Mouse (Mus musculus): ENCODE results near the gene Kat8. TPM values are rescaled to one million over a fixed set of nuclear protein-coding genes. Genes with fewer than 3 reads are reported as not detected.

The Kat8 gene
- total RNA-seq, 2 experiments from 2014 or later: 25.8 to 28.2 TPM

Other genes starting within 250 kb of the Kat8 start
- gene Bcl7c, start 203.6 kb upstream of the Kat8 start, total RNA-seq (2021): 10 to 100 TPM; 38.6 TPM
- 1 to 10 TPM; 4.3 to 5.3 TPM for gene Ctf1, start 199.8 kb upstream of the Kat8 start, total RNA-seq (2021)
- not detected for gene Ctf2, start 180.3 kb upstream of the Kat8 start, total RNA-seq (2021)
- gene Fbxl19, start 168.0 kb upstream of the Kat8 start, total RNA-seq (2021): 10 to 100 TPM; 86.8 to 92.2 TPM
- 10 to 100 TPM; 18.5 to 19.1 TPM for gene Orai3, start 142.7 kb upstream of the Kat8 start, total RNA-seq (2021)
- 10 to 100 TPM; 35.5 to 40.3 TPM for gene Setd1a, start 135.8 kb upstream of the Kat8 start, total RNA-seq (2021)
- 1 to 10 TPM; 2.9 to 4.6 TPM for gene Gm49388, start 126.9 kb upstream of the Kat8 start, total RNA-seq (2021)
- 1 to 10 TPM; 4.8 to 5.1 TPM for gene Hsd3b7, start 111.9 kb upstream of the Kat8 start, total RNA-seq (2021)
- 10 to 100 TPM; 46.9 to 53.6 TPM for gene Stx4a, start 88.2 kb upstream of the Kat8 start, total RNA-seq (2021)
- gene Stx1b, start 88.0 kb upstream of the Kat8 start, total RNA-seq (2021): 100 to 1,000 TPM; 292 to 296 TPM
- gene Zfp646, start 36.3 kb upstream of the Kat8 start, total RNA-seq (2021): 10 to 100 TPM; 28.6 to 30.2 TPM
- gene Zfp668, start 35.7 kb upstream of the Kat8 start, total RNA-seq (2021): 10 to 100 TPM; 22.9 to 25.3 TPM
- 1 to 10 TPM in 1 of 2 experiments, under 1 TPM in 1; 0.96 to 1.1 TPM for gene Prss53, start 21.5 kb upstream of the Kat8 start, total RNA-seq (2021)
- gene Gm21974, start 17.1 kb upstream of the Kat8 start, total RNA-seq (2021): not detected
- 10 to 100 TPM; 25.0 to 26.3 TPM for gene Vkorc1, start 16.9 kb upstream of the Kat8 start, total RNA-seq (2021)
- 10 to 100 TPM; 45.9 to 48.6 TPM for gene Bckdk, start 8.4 kb upstream of the Kat8 start, total RNA-seq (2021)
- 1 to 10 TPM; 1.7 to 1.8 TPM for gene Prss8, start 17.6 kb downstream of the Kat8 start, total RNA-seq (2021)
- 10 to 100 TPM; 15.0 to 17.0 TPM for gene Prss36, start 34.2 kb downstream of the Kat8 start, total RNA-seq (2021)
- 100 to 1,000 TPM; 423 to 445 TPM for gene Fus, start 54.9 kb downstream of the Kat8 start, total RNA-seq (2021)
- gene Pycard, start 81.4 kb downstream of the Kat8 start, total RNA-seq (2021): 1 to 10 TPM; 3.2 to 4.5 TPM
- under 1 TPM; 0.40 to 0.55 TPM for gene Trim72, start 91.4 kb downstream of the Kat8 start, total RNA-seq (2021)
- 1 to 10 TPM; 8.4 to 8.7 TPM for gene Itgam, start 150.1 kb downstream of the Kat8 start, total RNA-seq (2021)
- not detected for gene Gm49368, start 150.2 kb downstream of the Kat8 start, total RNA-seq (2021)
- gene Itgax, start 217.0 kb downstream of the Kat8 start, total RNA-seq (2021): not detected
- gene Itgad, start 241.9 kb downstream of the Kat8 start, total RNA-seq (2021): under 1 TPM; 0.78 to 0.85 TPM